ENCODE assay signal across 8 mouse cellular contexts in the genomic region with DNA sequence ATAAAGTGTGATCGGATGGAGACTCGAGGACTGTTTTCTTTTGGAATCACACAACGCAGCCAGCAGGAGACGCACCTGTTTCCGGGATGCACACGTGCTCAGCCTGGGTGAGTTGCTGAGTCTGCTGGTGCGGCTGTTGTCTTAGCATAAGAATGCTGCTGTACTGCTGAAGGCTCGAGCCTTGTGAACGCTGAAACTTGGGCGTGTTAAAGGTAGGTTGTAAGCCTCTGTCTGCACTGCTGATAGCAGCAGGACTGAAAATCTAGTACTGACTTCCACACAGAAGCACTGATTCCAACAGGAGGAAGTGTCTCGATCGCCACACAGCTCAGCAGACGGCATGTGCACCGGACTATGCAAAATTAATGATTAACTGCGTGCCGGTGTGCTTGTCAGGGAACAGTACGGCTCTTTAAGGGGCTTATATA.
DNase-seq lines count a peak whose midpoint lies in the region; ATAC-seq lines count a peak whose summit lies in the region.

No protein-coding gene starts in this region.

- H3K9me3 ChIP-seq in heart, embryonic 13.5 days, result no peaks in the 10 kb centered on the region
- no peaks in the 10 kb centered on the region for H3K9me3 ChIP-seq in hindbrain, embryonic 10.5 days

- peak overlapping the region; percentile 56; the same call in 1 of the 2 replicates for H3K9ac ChIP-seq in heart, embryonic 13.5 days

- peak overlapping the region; percentile 45 for H3K4me2 ChIP-seq in heart, embryonic 13.5 days

- no peak for DNase-seq in heart, adult 9 months (ENCODE audit: low spot score in 2 of 2)
- peak; percentile 10 to 21 for DNase-seq in cerebellum, adult 18-20 months
- peak; percentile 21 for DNase-seq in hindbrain, embryonic 10.5 days (ENCODE audit: low spot score)
- DNase-seq in layer of hippocampus, adult 9-11 months, result peak; percentile 23
- peak; percentile 45 for DNase-seq in mesoderm, embryonic 11.5 days (ENCODE audit: low read depth, low spot score)
- DNase-seq in thymus, postnatal 25 days, result peak; percentile 23
- DNase-seq in spleen, adult 12 weeks (ENCODE audit: low spot score), result no peak

- no peak for ATAC-seq in heart, embryonic 13.5 days (ENCODE audit: extremely low read depth, insufficient number of reproducible peaks, low FRiP score, low TSS enrichment)

- WGBS in heart, embryonic 13.5 days, result 48% methylated on average over 17 of the region's 17 CpGs
- 42% methylated on average over 17 of the region's 17 CpGs for WGBS in hindbrain, embryonic 10.5 days

- H3K27ac ChIP-seq in heart, embryonic 13.5 days (replicated peaks), result 0 out of 2 replicates have a peak overlapping the region, but pooled peaks have one; percentile 12
- H3K27ac ChIP-seq in hindbrain, embryonic 10.5 days, result peak overlapping the region; percentile 50; the same call in 1 of the 2 replicates

- H3K4me3 ChIP-seq in heart, embryonic 13.5 days, result no peak overlapping the region
- H3K4me3 ChIP-seq in hindbrain, embryonic 10.5 days, result no peak overlapping the region; the same call in 1 of the 2 replicates

- no peaks in the 10 kb centered on the region for H3K27me3 ChIP-seq in heart, embryonic 13.5 days (replicated peaks)
- H3K27me3 ChIP-seq in hindbrain, embryonic 10.5 days (ENCODE audit: insufficient read depth, poor library complexity, severe bottlenecking), result no peaks in the 10 kb centered on the region

- no peaks in the 10 kb centered on the region for H3K36me3 ChIP-seq in heart, embryonic 13.5 days
- H3K36me3 ChIP-seq in hindbrain, embryonic 10.5 days, result no peaks in the 10 kb centered on the region

- peaks cover 39% of the 10 kb centered on the region for H3K4me1 ChIP-seq in heart, embryonic 13.5 days
- H3K4me1 ChIP-seq in hindbrain, embryonic 10.5 days (replicated peaks), result peaks cover 12% of the 10 kb centered on the region

Comparison
In these comparisons a context has a peak if more than half of its experiments do, and no peak if none do; other contexts are left out.
1. DNase-seq: peak in cerebellum, adult 18-20 months (2 of 2), hindbrain, embryonic 10.5 days (single experiment), layer of hippocampus, adult 9-11 months (single experiment), mesoderm, embryonic 11.5 days (single experiment) and thymus, postnatal 25 days (single experiment); none in heart, adult 9 months (0 of 2) and spleen, adult 12 weeks (single experiment).